Mouse (Mus musculus) ES-Bruce4 (cell line): Measurements from ENCODE around the gene Xpot. TPM values are rescaled to one million over a fixed set of nuclear protein-coding genes. Genes with fewer than 3 reads are reported as not detected.

Experiments
- H3K27ac ChIP-seq: 2 replicates; pipeline ENCODE4 v1.5.1; 2012; ENCODE audit warnings: low read length, inconsistent platforms; ENCODE audit not compliant: insufficient read depth
- H3K27me3 ChIP-seq: 2 replicates; pipeline ENCODE4 v1.6.1; 2012; ENCODE audit warnings: mild to moderate bottlenecking, low read length, inconsistent platforms; ENCODE audit not compliant: control insufficient read depth, poor library complexity, insufficient read depth, severe bottlenecking
- H3K36me3 ChIP-seq: 2 replicates; pipeline ENCODE4 v1.6.1; 2012; ENCODE audit warnings: inconsistent platforms, mild to moderate bottlenecking, low read length, moderate library complexity; ENCODE audit not compliant: control insufficient read depth, poor library complexity, insufficient read depth, severe bottlenecking
- H3K4me1 ChIP-seq: one replicate; pipeline ENCODE4 v1.8.1; 2011; ENCODE audit warnings: low read length; ENCODE audit not compliant: control insufficient read depth, insufficient read depth
- H3K4me3 ChIP-seq: 2 replicates; pipeline ENCODE4 v1.5.1; 2011; ENCODE audit warnings: low read depth, mild to moderate bottlenecking, low read length
- H3K9ac ChIP-seq: 2 replicates; pipeline ENCODE4 v1.6.1; 2012; ENCODE audit warnings: low read depth, mild to moderate bottlenecking, inconsistent platforms; ENCODE audit not compliant: poor library complexity, severe bottlenecking
- H3K9me3 ChIP-seq: replicated peaks from 2 replicates; pipeline ENCODE4 v1.6.1; 2012; ENCODE audit warnings: mild to moderate bottlenecking, low read length, inconsistent platforms; ENCODE audit not compliant: control insufficient read depth, poor library complexity, insufficient read depth, severe bottlenecking
- CTCF ChIP-seq: IDR thresholded peaks from one replicate; pipeline ENCODE4 v1.8.1; 2011; ENCODE audit warnings: low read depth, low read length
- EP300 ChIP-seq: IDR thresholded peaks from 2 replicates; pipeline ENCODE4 v1.6.1; 2011; ENCODE audit warnings: low read depth, low read length; ENCODE audit not compliant: insufficient read depth
- POLR2A ChIP-seq: IDR thresholded peaks from one replicate; pipeline ENCODE4 v1.8.1; 2011; ENCODE audit warnings: low read length; ENCODE audit not compliant: insufficient read depth
- polyA plus RNA-seq: library from polyadenylated mRNA; stranded (reverse); fragments of >200 nt; gene quantifications from 2 replicates; pipeline ENCODE4 v1.2.4, GENCODE M21; 2011; ENCODE audit warnings: low read depth; ENCODE audit not compliant: missing spikeins, insufficient read depth, insufficient read length

Xpot gene
- polyA plus RNA-seq, 1 experiment: 132 TPM

GRCm38 (mm10) chr10:121640150-121640930 is 14.2 kb upstream of the Xpot start:
- no peak overlapping the region for H3K27ac ChIP-seq
- no peak overlapping the region for H3K9ac ChIP-seq
- H3K9me3 ChIP-seq: no peaks in the 10 kb centered on the region
- no peaks in the 10 kb centered on the region for H3K4me1 ChIP-seq
- TF ChIP-seq CTCF (peak; percentile 50), POLR2A (no peak)
- H3K4me3 ChIP-seq: no peak overlapping the region
- no peaks in the 10 kb centered on the region for H3K27me3 ChIP-seq
- H3K36me3 ChIP-seq: no peaks in the 10 kb centered on the region

- H3K27ac ChIP-seq: no peak overlapping the region
- TF ChIP-seq EP300: no peak
- TF ChIP-seq CTCF: no peak
- no peak for TF ChIP-seq POLR2A
- H3K36me3 ChIP-seq: no peaks in the 10 kb centered on the region
- no peak overlapping the region for H3K9ac ChIP-seq
- no peaks in the 10 kb centered on the region for H3K27me3 ChIP-seq
- no peaks in the 10 kb centered on the region for H3K9me3 ChIP-seq
- H3K4me3 ChIP-seq: no peak overlapping the region
- no peaks in the 10 kb centered on the region for H3K4me1 ChIP-seq
Measured at GRCm38 (mm10) chr10:121639573-121639972, 13.4 kb upstream of the Xpot start.

- Histone ChIP-seq H3K36me3 (no peaks in the 10 kb centered on the region), H3K4me3 (no peak overlapping the region), H3K9me3 (no peaks in the 10 kb centered on the region), H3K9ac (no peak overlapping the region), H3K27me3 (no peaks in the 10 kb centered on the region), H3K4me1 (no peaks in the 10 kb centered on the region), H3K27ac (no peak overlapping the region)
- no peak for TF ChIP-seq EP300
- no peak for TF ChIP-seq CTCF
- no peak for TF ChIP-seq POLR2A
Measured at GRCm38 (mm10) chr10:121636276-121636675, 10.1 kb upstream of the Xpot start.

- Histone ChIP-seq H3K9me3 (no peaks in the 10 kb centered on the region), H3K36me3 (no peaks in the 10 kb centered on the region)
- TF ChIP-seq POLR2A: no peak
- TF ChIP-seq EP300: no peak
- TF ChIP-seq CTCF: no peak
Measured at GRCm38 (mm10) chr10:121634159-121634558, 8.0 kb upstream of the Xpot start.

GRCm38 (mm10) chr10:121628561-121629040 is 2.5 kb upstream of the Xpot start:
- peak overlapping the region; percentile 79 for H3K9ac ChIP-seq
- no peaks in the 10 kb centered on the region for H3K27me3 ChIP-seq
- no peak overlapping the region for H3K27ac ChIP-seq

More at GRCm38 (mm10) chr10:121634159-121634558, 8.0 kb upstream of the Xpot start:
- no peaks in the 10 kb centered on the region for H3K27me3 ChIP-seq
- H3K4me1 ChIP-seq: no peaks in the 10 kb centered on the region
- H3K27ac ChIP-seq: no peak overlapping the region
- no peak overlapping the region for H3K4me3 ChIP-seq
- no peak overlapping the region for H3K9ac ChIP-seq

GRCm38 (mm10) chr10:121627216-121627852 is 1.2 kb upstream of the Xpot start:
- TF ChIP-seq CTCF (no peak), EP300 (no peak), POLR2A (no peak)
- H3K27ac ChIP-seq: no peak overlapping the region
- H3K36me3 ChIP-seq: peaks cover 8% of the 10 kb centered on the region
- H3K27me3 ChIP-seq: no peaks in the 10 kb centered on the region
- H3K4me1 ChIP-seq: peaks cover 2% of the 10 kb centered on the region
- H3K9me3 ChIP-seq: no peaks in the 10 kb centered on the region
- H3K9ac ChIP-seq: peak overlapping the region; percentile 79
- H3K4me3 ChIP-seq: peak overlapping the region; percentile 22

More at GRCm38 (mm10) chr10:121628561-121629040, 2.5 kb upstream of the Xpot start:
- Histone ChIP-seq H3K4me3 (peak overlapping the region; percentile 57), H3K36me3 (no peaks in the 10 kb centered on the region), H3K9me3 (no peaks in the 10 kb centered on the region), H3K4me1 (peaks cover 2% of the 10 kb centered on the region)
- no peak for TF ChIP-seq POLR2A
- TF ChIP-seq EP300: no peak
- no peak for TF ChIP-seq CTCF
